Mouse (Mus musculus): ENCODE measurements around the gene Oxsr1. TPM values are rescaled to one million over a fixed set of nuclear protein-coding genes. Genes with fewer than 3 reads are reported as not detected.

Oxsr1 gene
- polyA plus RNA-seq, 1 experiment from 2014 or later, result 11.7 TPM

DNA sequence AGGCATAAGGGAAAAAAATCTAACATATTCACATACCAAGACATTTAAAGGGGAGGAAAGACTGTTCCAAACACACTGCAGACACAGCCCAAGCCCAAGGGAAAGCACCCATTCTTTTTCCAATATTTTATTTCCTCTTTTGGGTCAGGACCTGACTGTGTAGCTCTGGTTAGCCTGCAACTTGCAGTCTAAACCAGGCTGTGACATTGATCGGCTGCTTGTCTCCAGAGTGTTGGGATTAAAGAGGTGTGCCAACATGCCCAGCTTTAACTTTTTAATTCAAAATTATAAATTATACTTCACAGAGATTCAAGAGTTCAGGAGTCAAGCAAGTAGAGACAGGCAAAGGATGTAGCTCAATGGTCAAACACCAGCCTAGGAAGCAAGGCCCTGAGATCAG is 67.1 kb downstream of the Oxsr1 start:
- Histone ChIP-seq H3K27ac (ENCODE audit: low read length) (no peak overlapping the region), H3K9me3 (replicated peaks; ENCODE audit: control insufficient read depth, low read length) (no peaks in the 10 kb centered on the region), H3K4me1 (ENCODE audit: control insufficient read depth, insufficient read depth, low read length) (no peaks in the 10 kb centered on the region), H3K36me3 (ENCODE audit: control insufficient read depth, insufficient read depth, low read length) (peaks cover 10% of the 10 kb centered on the region; the same call in 1 of the 2 replicates), H3K9ac (ENCODE audit: low read length) (no peak overlapping the region), H3K4me3 (replicated peaks; ENCODE audit: low read length) (no peak overlapping the region), H3K27me3 (ENCODE audit: control insufficient read depth, insufficient read depth, low read length) (no peaks in the 10 kb centered on the region), H3K4me2 (ENCODE audit: low read depth, low read length) (no peak overlapping the region)
- WGBS, result 90% methylated on average over 1 of the region's 1 CpGs
- no peak for ATAC-seq (ENCODE audit: insufficient read depth, low FRiP score)

- WGBS, result 84% methylated on average over 2 of the region's 2 CpGs
- Histone ChIP-seq H3K4me2 (ENCODE audit: low read depth, low read length) (no peak overlapping the region), H3K4me3 (replicated peaks; ENCODE audit: low read length) (no peak overlapping the region), H3K4me1 (ENCODE audit: control insufficient read depth, insufficient read depth, low read length) (no peaks in the 10 kb centered on the region), H3K9me3 (replicated peaks; ENCODE audit: control insufficient read depth, low read length) (no peaks in the 10 kb centered on the region), H3K9ac (ENCODE audit: low read length) (no peak overlapping the region), H3K27me3 (ENCODE audit: control insufficient read depth, insufficient read depth, low read length) (no peaks in the 10 kb centered on the region), H3K27ac (ENCODE audit: low read length) (no peak overlapping the region), H3K36me3 (ENCODE audit: control insufficient read depth, insufficient read depth, low read length) (peaks cover 13% of the 10 kb centered on the region; the same call in 1 of the 2 replicates)
- ATAC-seq (ENCODE audit: insufficient read depth, low FRiP score), result no peak
Measured at GRCm38 (mm10) chr9:119254187-119254586, 68.0 kb downstream of the Oxsr1 start.

DNA sequence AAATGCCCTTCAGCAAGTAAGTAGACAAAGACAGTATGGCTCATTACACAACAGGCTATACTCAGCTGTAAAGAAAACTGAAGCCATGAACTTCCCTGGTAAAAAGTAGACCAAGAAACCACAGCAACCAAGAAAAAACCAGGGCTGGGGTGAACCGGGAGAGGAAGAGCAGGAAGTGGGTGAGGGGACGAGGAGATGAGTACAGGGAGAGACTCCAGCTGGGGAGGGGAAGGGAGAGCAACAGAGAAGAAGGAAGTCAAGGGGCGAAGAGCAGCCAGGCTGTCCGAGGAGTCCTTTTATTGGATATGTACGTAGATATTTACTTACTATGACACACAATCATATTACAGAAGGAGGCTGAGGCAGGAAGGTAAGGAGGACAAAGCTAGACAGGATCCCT is 74.2 kb downstream of the Oxsr1 start:
- no peak overlapping the region for H3K9ac ChIP-seq (ENCODE audit: low read length)
- H3K4me2 ChIP-seq (ENCODE audit: low read depth, low read length), result no peak overlapping the region
- no peaks in the 10 kb centered on the region for H3K9me3 ChIP-seq (replicated peaks; ENCODE audit: control insufficient read depth, low read length)
- no peak for ATAC-seq (ENCODE audit: insufficient read depth, low FRiP score)
- H3K36me3 ChIP-seq (ENCODE audit: control insufficient read depth, insufficient read depth, low read length), result peaks cover 10% of the 10 kb centered on the region; the same call in 1 of the 2 replicates
- WGBS, result 81% methylated on average over 5 of the region's 5 CpGs
- no peaks in the 10 kb centered on the region for H3K4me1 ChIP-seq (ENCODE audit: control insufficient read depth, insufficient read depth, low read length)
- H3K27me3 ChIP-seq (ENCODE audit: control insufficient read depth, insufficient read depth, low read length), result no peaks in the 10 kb centered on the region
- no peak overlapping the region for H3K4me3 ChIP-seq (replicated peaks; ENCODE audit: low read length)
- no peak overlapping the region for H3K27ac ChIP-seq (ENCODE audit: low read length)

- Histone ChIP-seq H3K36me3 (ENCODE audit: control insufficient read depth, insufficient read depth, low read length) (peaks cover 10% of the 10 kb centered on the region; the same call in 1 of the 2 replicates), H3K4me1 (ENCODE audit: control insufficient read depth, insufficient read depth, low read length) (no peaks in the 10 kb centered on the region), H3K9ac (ENCODE audit: low read length) (no peak overlapping the region), H3K4me3 (replicated peaks; ENCODE audit: low read length) (no peak overlapping the region), H3K27ac (ENCODE audit: low read length) (no peak overlapping the region), H3K4me2 (ENCODE audit: low read depth, low read length) (no peak overlapping the region), H3K9me3 (replicated peaks; ENCODE audit: control insufficient read depth, low read length) (no peaks in the 10 kb centered on the region), H3K27me3 (ENCODE audit: control insufficient read depth, insufficient read depth, low read length) (no peaks in the 10 kb centered on the region)
- no peak for ATAC-seq (ENCODE audit: insufficient read depth, low FRiP score)
- WGBS, result 89% methylated on average over 5 of the region's 5 CpGs
Measured at GRCm38 (mm10) chr9:119246826-119247225, 75.4 kb downstream of the Oxsr1 start.

DNA sequence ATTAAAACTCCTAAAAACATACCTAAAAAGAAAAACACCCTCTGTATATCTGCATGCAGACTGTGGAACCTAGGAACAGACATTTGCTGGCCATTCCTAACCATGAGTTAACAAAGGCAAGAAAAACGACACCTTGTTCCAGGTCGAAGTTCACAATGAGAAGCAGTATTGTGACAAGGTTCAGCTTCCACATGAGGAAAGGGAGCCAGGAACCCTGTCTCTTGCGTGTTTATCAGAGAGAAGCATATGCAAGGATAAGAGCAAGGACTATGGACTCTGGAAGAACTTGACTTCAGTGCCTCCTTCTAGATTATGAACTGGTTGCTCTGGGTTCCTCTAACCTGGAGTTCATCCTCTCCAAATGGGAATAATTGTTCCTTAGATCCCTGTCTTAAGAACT is 78.2 kb downstream of the Oxsr1 start:
- Histone ChIP-seq H3K27ac (ENCODE audit: low read length) (no peak overlapping the region), H3K27me3 (ENCODE audit: control insufficient read depth, insufficient read depth, low read length) (no peaks in the 10 kb centered on the region), H3K9ac (ENCODE audit: low read length) (no peak overlapping the region), H3K4me1 (ENCODE audit: control insufficient read depth, insufficient read depth, low read length) (no peaks in the 10 kb centered on the region), H3K4me3 (replicated peaks; ENCODE audit: low read length) (no peak overlapping the region), H3K36me3 (ENCODE audit: control insufficient read depth, insufficient read depth, low read length) (peaks cover 5% of the 10 kb centered on the region; the same call in 1 of the 2 replicates), H3K9me3 (replicated peaks; ENCODE audit: control insufficient read depth, low read length) (no peaks in the 10 kb centered on the region), H3K4me2 (ENCODE audit: low read depth, low read length) (no peak overlapping the region)
- WGBS, result 94% methylated on average over 3 of the region's 3 CpGs
- ATAC-seq (ENCODE audit: insufficient read depth, low FRiP score), result no peak

- ATAC-seq (ENCODE audit: insufficient read depth, low FRiP score), result no peak
- Histone ChIP-seq H3K27ac (ENCODE audit: low read length) (no peak overlapping the region), H3K4me1 (ENCODE audit: control insufficient read depth, insufficient read depth, low read length) (no peaks in the 10 kb centered on the region), H3K4me3 (replicated peaks; ENCODE audit: low read length) (no peak overlapping the region), H3K36me3 (ENCODE audit: control insufficient read depth, insufficient read depth, low read length) (peaks cover 8% of the 10 kb centered on the region; the same call in 1 of the 2 replicates), H3K9ac (ENCODE audit: low read length) (no peak overlapping the region), H3K27me3 (ENCODE audit: control insufficient read depth, insufficient read depth, low read length) (no peaks in the 10 kb centered on the region), H3K4me2 (ENCODE audit: low read depth, low read length) (no peak overlapping the region), H3K9me3 (replicated peaks; ENCODE audit: control insufficient read depth, low read length) (no peaks in the 10 kb centered on the region)
- 72% methylated on average over 11 of the region's 11 CpGs for WGBS
Measured at GRCm38 (mm10) chr9:119241169-119241865, 80.9 kb downstream of the Oxsr1 start.

- Histone ChIP-seq H3K27me3 (ENCODE audit: control insufficient read depth, insufficient read depth, low read length) (no peaks in the 10 kb centered on the region), H3K9me3 (replicated peaks; ENCODE audit: control insufficient read depth, low read length) (no peaks in the 10 kb centered on the region), H3K4me2 (ENCODE audit: low read depth, low read length) (no peak overlapping the region), H3K27ac (ENCODE audit: low read length) (no peak overlapping the region), H3K36me3 (ENCODE audit: control insufficient read depth, insufficient read depth, low read length) (peaks cover 8% of the 10 kb centered on the region; the same call in 1 of the 2 replicates), H3K4me1 (ENCODE audit: control insufficient read depth, insufficient read depth, low read length) (no peaks in the 10 kb centered on the region), H3K4me3 (replicated peaks; ENCODE audit: low read length) (no peak overlapping the region), H3K9ac (ENCODE audit: low read length) (no peak overlapping the region)
- 87% methylated on average over 10 of the region's 10 CpGs for WGBS
- ATAC-seq (ENCODE audit: insufficient read depth, low FRiP score), result no peak
Measured at GRCm38 (mm10) chr9:119240286-119240997, 81.8 kb downstream of the Oxsr1 start.

- 90% methylated on average over 3 of the region's 3 CpGs for WGBS
- no peak for ATAC-seq (ENCODE audit: insufficient read depth, low FRiP score)
- no peaks in the 10 kb centered on the region for H3K27me3 ChIP-seq (ENCODE audit: control insufficient read depth, insufficient read depth, low read length)
- H3K4me2 ChIP-seq (ENCODE audit: low read depth, low read length), result no peak overlapping the region
- H3K4me3 ChIP-seq (replicated peaks; ENCODE audit: low read length), result no peak overlapping the region
- no peaks in the 10 kb centered on the region for H3K9me3 ChIP-seq (replicated peaks; ENCODE audit: control insufficient read depth, low read length)
- no peak overlapping the region for H3K9ac ChIP-seq (ENCODE audit: low read length)
- H3K36me3 ChIP-seq (ENCODE audit: control insufficient read depth, insufficient read depth, low read length), result 0 out of 2 replicates have a peak, but pooled peaks cover 5% of the 10 kb centered on the region
- no peaks in the 10 kb centered on the region for H3K4me1 ChIP-seq (ENCODE audit: control insufficient read depth, insufficient read depth, low read length)
- H3K27ac ChIP-seq (ENCODE audit: low read length), result no peak overlapping the region
Measured at GRCm38 (mm10) chr9:119239274-119239673, 83.0 kb downstream of the Oxsr1 start.

DNA sequence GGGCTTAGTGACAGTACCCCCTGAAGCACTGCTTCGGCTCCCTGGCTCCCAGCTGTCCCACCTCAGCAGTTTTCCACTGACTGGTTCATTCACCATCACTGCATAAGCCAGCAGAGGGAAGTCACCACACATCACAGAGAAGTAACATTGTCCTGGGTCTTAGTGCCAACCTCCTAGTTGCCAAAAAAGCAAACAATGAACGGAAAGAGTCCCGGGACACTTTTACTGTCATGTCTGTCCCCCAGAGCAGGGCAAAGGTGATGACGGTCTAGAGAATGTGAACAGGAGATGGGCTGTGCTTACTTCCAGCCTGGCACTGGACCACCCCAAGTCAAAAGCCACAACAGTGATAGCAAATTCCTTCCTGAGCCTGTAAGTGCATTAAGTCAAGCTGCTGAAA is 83.4 kb downstream of the Oxsr1 start:
- no peak for ATAC-seq (ENCODE audit: insufficient read depth, low FRiP score)
- Histone ChIP-seq H3K27me3 (ENCODE audit: control insufficient read depth, insufficient read depth, low read length) (no peaks in the 10 kb centered on the region), H3K4me3 (replicated peaks; ENCODE audit: low read length) (no peak overlapping the region), H3K4me2 (ENCODE audit: low read depth, low read length) (no peak overlapping the region), H3K36me3 (ENCODE audit: control insufficient read depth, insufficient read depth, low read length) (0 out of 2 replicates have a peak, but pooled peaks cover 5% of the 10 kb centered on the region), H3K27ac (ENCODE audit: low read length) (no peak overlapping the region), H3K9ac (ENCODE audit: low read length) (no peak overlapping the region), H3K9me3 (replicated peaks; ENCODE audit: control insufficient read depth, low read length) (no peaks in the 10 kb centered on the region), H3K4me1 (ENCODE audit: control insufficient read depth, insufficient read depth, low read length) (no peaks in the 10 kb centered on the region)
- WGBS, result 90% methylated on average over 4 of the region's 4 CpGs
